Mouse (Mus musculus): Measurements from ENCODE around the gene Ccdc80. TPM values are rescaled to one million over a fixed set of nuclear protein-coding genes. Genes with fewer than 3 reads are reported as not detected.

Ccdc80 gene
- 90.6 and 93.0 TPM in 2 replicates for polyA plus RNA-seq (2015; fragmentation: Nextera tagmentation; extraction: Ambion mirVana)

- H3K4me2 ChIP-seq (replicated peaks): peak within 1 kb of the TSS; percentile 84
- no peaks in the 10 kb centered on the region for H3K27me3 ChIP-seq
- H3K9me3 ChIP-seq: no peaks in the 10 kb centered on the region
- peaks cover 51% of the 10 kb centered on the region for H3K4me1 ChIP-seq
- no peaks in the 10 kb centered on the region for H3K36me3 ChIP-seq
- peak within 1 kb of the TSS; percentile 87 for H3K27ac ChIP-seq
- peak; percentile 82 for ATAC-seq (ENCODE audit: low FRiP score, low read depth)
- peak within 1 kb of the TSS; percentile 59 for H3K4me3 ChIP-seq
- 8% methylated on average over 6 of the region's 6 CpGs for WGBS
- peak within 1 kb of the TSS; percentile 83 for H3K9ac ChIP-seq
These were observed at the start of gene Ccdc80 for GRCm38 (mm10) chr16:45093137-45093731. Gene Ccdc80 (plus strand): TSS chr16:45093402.

GRCm38 (mm10) chr16:45044844-45045243 is 48.4 kb upstream of the Ccdc80 start:
- Histone ChIP-seq H3K9me3 (no peaks in the 10 kb centered on the region), H3K4me1 (no peaks in the 10 kb centered on the region), H3K27ac (no peak overlapping the region), H3K36me3 (no peaks in the 10 kb centered on the region), H3K4me3 (no peak overlapping the region), H3K9ac (no peak overlapping the region), H3K4me2 (replicated peaks) (no peak overlapping the region), H3K27me3 (no peaks in the 10 kb centered on the region)
- no peak for ATAC-seq (ENCODE audit: low FRiP score, low read depth)
- 46% methylated on average over 3 of the region's 3 CpGs for WGBS

GRCm38 (mm10) chr16:45057222-45057621 is 36.0 kb upstream of the Ccdc80 start:
- no peaks in the 10 kb centered on the region for H3K9me3 ChIP-seq
- 84% methylated on average over 7 of the region's 7 CpGs for WGBS
- H3K9ac ChIP-seq: no peak overlapping the region
- H3K4me2 ChIP-seq (replicated peaks): no peak overlapping the region
- H3K4me1 ChIP-seq: no peaks in the 10 kb centered on the region
- no peak for ATAC-seq (ENCODE audit: low FRiP score, low read depth)
- no peak overlapping the region for H3K4me3 ChIP-seq
- H3K36me3 ChIP-seq: no peaks in the 10 kb centered on the region
- H3K27me3 ChIP-seq: no peaks in the 10 kb centered on the region
- no peak overlapping the region for H3K27ac ChIP-seq

- Histone ChIP-seq H3K27me3 (no peaks in the 10 kb centered on the region), H3K36me3 (no peaks in the 10 kb centered on the region), H3K9ac (no peak overlapping the region), H3K9me3 (no peaks in the 10 kb centered on the region), H3K4me2 (replicated peaks) (no peak overlapping the region), H3K4me3 (no peak overlapping the region), H3K4me1 (no peaks in the 10 kb centered on the region), H3K27ac (no peak overlapping the region)
- WGBS: 54% methylated on average over 4 of the region's 4 CpGs
- ATAC-seq (ENCODE audit: low FRiP score, low read depth): no peak
These were observed 35.3 kb upstream of the Ccdc80 start for GRCm38 (mm10) chr16:45057922-45058321.

- Histone ChIP-seq H3K9me3 (no peaks in the 10 kb centered on the region), H3K4me1 (no peaks in the 10 kb centered on the region), H3K27ac (no peak overlapping the region), H3K4me2 (replicated peaks) (no peak overlapping the region), H3K4me3 (no peak overlapping the region), H3K36me3 (no peaks in the 10 kb centered on the region), H3K27me3 (no peaks in the 10 kb centered on the region), H3K9ac (no peak overlapping the region)
- ATAC-seq (ENCODE audit: low FRiP score, low read depth): no peak
- 62% methylated on average over 3 of the region's 3 CpGs for WGBS
These were observed 32.1 kb upstream of the Ccdc80 start for GRCm38 (mm10) chr16:45061140-45061539.

GRCm38 (mm10) chr16:45070383-45071083 is 22.7 kb upstream of the Ccdc80 start:
- Histone ChIP-seq H3K4me1 (0 out of 2 replicates have a peak, but pooled peaks cover 4% of the 10 kb centered on the region), H3K27me3 (no peaks in the 10 kb centered on the region), H3K4me2 (replicated peaks) (no peak overlapping the region), H3K27ac (no peak overlapping the region), H3K4me3 (no peak overlapping the region), H3K9me3 (no peaks in the 10 kb centered on the region), H3K9ac (no peak overlapping the region), H3K36me3 (no peaks in the 10 kb centered on the region)
- ATAC-seq (ENCODE audit: low FRiP score, low read depth): no peak
- 68% methylated on average over 8 of the region's 8 CpGs for WGBS

GRCm38 (mm10) chr16:45071424-45071823 is 21.8 kb upstream of the Ccdc80 start:
- H3K9ac ChIP-seq: no peak overlapping the region
- ATAC-seq (ENCODE audit: low FRiP score, low read depth): no peak
- WGBS: 64% methylated on average over 2 of the region's 2 CpGs

GRCm38 (mm10) chr16:45077517-45078080 is 15.6 kb upstream of the Ccdc80 start:
- ATAC-seq (ENCODE audit: low FRiP score, low read depth): no peak
- H3K9ac ChIP-seq: no peak overlapping the region
- WGBS: 64% methylated on average over 6 of the region's 6 CpGs
- no peaks in the 10 kb centered on the region for H3K9me3 ChIP-seq
- no peak overlapping the region for H3K4me3 ChIP-seq
- no peaks in the 10 kb centered on the region for H3K36me3 ChIP-seq
- no peaks in the 10 kb centered on the region for H3K27me3 ChIP-seq
- H3K4me1 ChIP-seq: no peaks in the 10 kb centered on the region
- H3K27ac ChIP-seq: no peak overlapping the region
- H3K4me2 ChIP-seq (replicated peaks): no peak overlapping the region

More at GRCm38 (mm10) chr16:45071424-45071823, 21.8 kb upstream of the Ccdc80 start:
- Histone ChIP-seq H3K4me2 (replicated peaks) (no peak overlapping the region), H3K27ac (no peak overlapping the region), H3K4me1 (0 out of 2 replicates have a peak, but pooled peaks cover 4% of the 10 kb centered on the region), H3K9me3 (no peaks in the 10 kb centered on the region), H3K36me3 (no peaks in the 10 kb centered on the region), H3K4me3 (no peak overlapping the region), H3K27me3 (no peaks in the 10 kb centered on the region)

- no peak overlapping the region for H3K4me2 ChIP-seq (replicated peaks)
- H3K4me1 ChIP-seq: no peaks in the 10 kb centered on the region
- H3K27ac ChIP-seq: no peak overlapping the region
- no peaks in the 10 kb centered on the region for H3K27me3 ChIP-seq
- WGBS: 62% methylated on average over 2 of the region's 2 CpGs
- H3K9me3 ChIP-seq: no peaks in the 10 kb centered on the region
- ATAC-seq (ENCODE audit: low FRiP score, low read depth): no peak
- H3K36me3 ChIP-seq: no peaks in the 10 kb centered on the region
- no peak overlapping the region for H3K9ac ChIP-seq
- no peak overlapping the region for H3K4me3 ChIP-seq
These were observed 13.9 kb upstream of the Ccdc80 start for GRCm38 (mm10) chr16:45079322-45079721.

- H3K4me1 ChIP-seq: peaks cover 14% of the 10 kb centered on the region
- H3K27ac ChIP-seq: no peak overlapping the region
- no peak for ATAC-seq (ENCODE audit: low FRiP score, low read depth)
- H3K36me3 ChIP-seq: no peaks in the 10 kb centered on the region
- H3K4me3 ChIP-seq: no peak overlapping the region
- no peak overlapping the region for H3K9ac ChIP-seq
- WGBS: 90% methylated on average over 1 of the region's 1 CpGs
- H3K9me3 ChIP-seq: no peaks in the 10 kb centered on the region
- no peaks in the 10 kb centered on the region for H3K27me3 ChIP-seq
- no peak overlapping the region for H3K4me2 ChIP-seq (replicated peaks)
These were observed 4.4 kb upstream of the Ccdc80 start for GRCm38 (mm10) chr16:45088842-45089241.

- H3K36me3 ChIP-seq: no peaks in the 10 kb centered on the region
- H3K9me3 ChIP-seq: no peaks in the 10 kb centered on the region
- H3K9ac ChIP-seq: no peak overlapping the region
- peaks cover 21% of the 10 kb centered on the region for H3K4me1 ChIP-seq
- WGBS: 6% methylated on average over 10 of the region's 10 CpGs
- no peak overlapping the region for H3K27ac ChIP-seq
- no peaks in the 10 kb centered on the region for H3K27me3 ChIP-seq
- no peak overlapping the region for H3K4me2 ChIP-seq (replicated peaks)
- ATAC-seq (ENCODE audit: low FRiP score, low read depth): peak; percentile 62; the same call in 1 of the 2 replicates
- no peak overlapping the region for H3K4me3 ChIP-seq
These were observed 3.2 kb upstream of the Ccdc80 start for GRCm38 (mm10) chr16:45090005-45090404.

GRCm38 (mm10) chr16:45094136-45094756 is 1.0 kb downstream of the Ccdc80 start:
- peak overlapping the region; percentile 84 for H3K4me2 ChIP-seq (replicated peaks)
- peak overlapping the region; percentile 59 for H3K4me3 ChIP-seq
- H3K36me3 ChIP-seq: no peaks in the 10 kb centered on the region
- no peaks in the 10 kb centered on the region for H3K27me3 ChIP-seq
- no peaks in the 10 kb centered on the region for H3K9me3 ChIP-seq
- 2% methylated on average over 9 of the region's 9 CpGs for WGBS
- peaks cover 61% of the 10 kb centered on the region for H3K4me1 ChIP-seq
- H3K27ac ChIP-seq: peak overlapping the region; percentile 87
- ATAC-seq (ENCODE audit: low FRiP score, low read depth): no peak
- H3K9ac ChIP-seq: peak overlapping the region; percentile 83

Measured in limb, embryonic 13.5 days (tissue).